Mouse (Mus musculus) right cerebral cortex, adult 2 months (tissue): Measurements from ENCODE around the gene Insrr.

ENCODE experiments used
- DNase-seq, 2 experiments: peaks; one replicate each; pipeline ENCODE4 v3.0.0; 2021 to 2022; ENCODE audit warnings: low spot score in 2 of 2

Insrr gene

GRCm38 (mm10) chr3:87796736-87797334 is at the start of gene Insrr:
Insrr (plus strand) TSS chr3:87796951.
- DNase-seq = no peak

DNA sequence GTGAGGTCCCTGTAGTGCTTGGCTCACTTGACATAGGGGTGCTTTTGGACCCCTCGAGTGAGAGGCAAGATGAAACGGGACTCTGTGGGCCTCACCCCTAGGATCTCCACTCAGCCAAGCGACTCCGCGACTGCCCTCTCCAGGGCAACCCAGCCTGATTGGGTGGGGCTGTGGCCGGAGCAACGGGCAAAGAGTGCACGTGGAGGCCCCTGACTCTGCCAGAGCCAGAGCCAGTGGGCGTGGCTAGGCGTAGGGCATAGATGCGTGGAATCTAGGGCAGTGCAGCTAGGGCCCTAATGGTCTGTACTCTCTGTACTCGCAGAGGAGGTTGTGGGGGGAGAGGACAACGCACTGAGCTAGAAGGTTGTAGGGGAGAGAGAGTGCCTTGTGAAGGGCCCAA is 48.3 kb upstream of the Insrr start, which contains the start of gene Lrrc71:
Gene Lrrc71, minus strand, starts transcription at position 195 of the 400 bp plus-strand sequence.
- no peak for DNase-seq

- peak; percentile 67 to 68 for DNase-seq
Measured at GRCm38 (mm10) chr3:87749036-87749435, 47.7 kb upstream of the Insrr start.

DNA sequence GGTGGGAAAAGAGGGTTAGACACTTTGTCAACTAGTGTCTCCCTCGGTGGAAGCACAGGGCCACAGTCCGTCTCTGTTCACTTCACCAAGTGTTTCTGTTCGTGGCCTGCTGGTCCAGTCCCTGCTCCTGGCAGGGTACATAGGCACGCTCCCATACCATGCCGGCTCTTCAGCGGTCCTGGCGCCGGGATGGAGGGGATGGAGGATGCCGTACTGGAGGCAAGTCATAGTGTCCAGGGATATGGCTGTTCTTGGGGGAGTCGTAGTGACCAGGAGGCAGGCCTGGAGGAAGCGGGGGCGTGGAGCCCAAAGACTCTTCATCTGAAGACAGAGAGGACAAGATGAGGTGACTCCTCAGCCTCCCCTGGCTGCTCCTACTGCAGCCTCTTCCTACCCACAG is 46.8 kb upstream of the Insrr start:
- DNase-seq = no peak

DNA sequence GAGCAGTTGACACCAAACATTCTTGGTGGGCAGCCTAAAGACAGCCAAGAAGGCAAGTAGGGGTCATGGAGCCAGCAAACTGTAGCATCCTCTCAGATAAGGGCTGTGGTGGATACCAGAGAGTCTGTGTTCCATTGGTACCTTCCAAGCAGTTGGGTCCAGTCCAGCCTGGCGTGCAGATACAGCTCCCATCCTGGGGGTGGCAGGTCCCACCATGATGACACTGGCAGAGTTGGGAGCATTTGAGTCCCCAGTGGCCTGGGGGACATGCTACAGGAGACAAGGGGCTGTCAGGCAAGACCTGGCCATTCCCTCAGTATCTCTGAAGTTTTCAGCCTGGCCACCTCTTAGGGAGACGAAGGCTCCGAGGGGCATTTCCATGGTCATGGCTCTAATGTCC is 44.2 kb upstream of the Insrr start:
- DNase-seq = no peak

DNA sequence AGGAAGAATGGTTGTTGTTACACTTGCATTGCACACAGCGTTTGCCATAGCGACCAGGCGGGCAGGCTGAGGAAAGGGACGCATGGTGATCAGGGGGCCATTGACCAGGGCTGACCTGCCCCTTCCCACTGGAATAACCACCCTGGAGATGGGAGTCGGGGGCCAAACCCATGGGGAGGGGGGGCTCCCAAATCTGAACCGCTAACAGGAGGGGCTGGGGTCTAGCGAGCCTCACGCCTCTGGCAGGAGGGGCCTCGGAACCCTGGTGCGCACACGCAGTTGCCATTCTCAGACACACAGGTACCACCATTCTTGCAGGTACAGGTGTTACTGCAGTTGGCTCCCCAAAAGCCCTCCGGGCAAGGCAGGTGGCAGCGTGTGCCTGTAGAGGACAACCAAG is 42.9 kb upstream of the Insrr start:
- no peak for DNase-seq

DNA sequence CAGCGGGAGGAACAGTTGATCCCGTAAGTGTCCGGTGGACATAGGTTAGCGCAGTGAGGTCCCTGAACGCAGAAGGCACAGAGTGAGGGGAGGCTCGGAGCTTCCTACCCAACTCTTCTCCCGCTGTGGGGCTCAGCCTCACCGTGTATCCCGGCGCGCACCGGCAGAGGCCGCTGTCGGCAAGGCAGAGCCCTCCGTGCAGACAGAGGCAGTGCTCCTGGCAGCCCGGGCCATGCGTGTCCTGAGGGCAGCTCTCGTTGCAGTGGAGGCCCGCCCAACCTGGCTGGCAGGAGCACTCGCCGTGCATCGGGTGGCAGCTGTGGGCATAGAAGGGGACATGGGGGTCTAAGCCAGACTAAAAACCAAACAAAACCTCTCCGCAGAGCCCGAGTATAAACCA is 40.8 kb upstream of the Insrr start:
- peak; percentile 84 to 90 for DNase-seq

DNA sequence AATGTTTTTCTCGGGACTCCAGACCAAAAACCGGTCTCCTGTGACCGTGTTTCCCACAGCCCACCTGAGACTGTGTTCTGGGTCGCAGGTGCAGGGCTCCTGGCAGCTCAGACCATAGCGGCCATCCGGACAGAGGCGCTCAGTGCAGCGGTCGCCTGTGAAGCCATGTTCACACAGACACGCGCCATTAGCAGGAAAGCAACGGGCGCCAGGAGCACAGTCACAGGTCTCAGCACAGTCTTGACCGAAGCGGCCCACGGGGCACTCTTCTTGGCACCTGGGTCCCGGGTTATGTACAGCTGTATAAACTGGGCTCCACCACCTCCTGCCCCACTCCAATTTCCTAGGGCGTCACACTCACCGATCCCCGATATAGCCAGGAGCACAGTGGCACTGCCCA is 40.3 kb upstream of the Insrr start:
- no peak for DNase-seq

GRCm38 (mm10) chr3:87758641-87759040 is 38.1 kb upstream of the Insrr start:
- no peak for DNase-seq

- DNase-seq = no peak
Measured at GRCm38 (mm10) chr3:87761408-87762375, 35.1 kb upstream of the Insrr start.

- DNase-seq = no peak
Measured at GRCm38 (mm10) chr3:87763202-87763601, 33.5 kb upstream of the Insrr start.

DNA sequence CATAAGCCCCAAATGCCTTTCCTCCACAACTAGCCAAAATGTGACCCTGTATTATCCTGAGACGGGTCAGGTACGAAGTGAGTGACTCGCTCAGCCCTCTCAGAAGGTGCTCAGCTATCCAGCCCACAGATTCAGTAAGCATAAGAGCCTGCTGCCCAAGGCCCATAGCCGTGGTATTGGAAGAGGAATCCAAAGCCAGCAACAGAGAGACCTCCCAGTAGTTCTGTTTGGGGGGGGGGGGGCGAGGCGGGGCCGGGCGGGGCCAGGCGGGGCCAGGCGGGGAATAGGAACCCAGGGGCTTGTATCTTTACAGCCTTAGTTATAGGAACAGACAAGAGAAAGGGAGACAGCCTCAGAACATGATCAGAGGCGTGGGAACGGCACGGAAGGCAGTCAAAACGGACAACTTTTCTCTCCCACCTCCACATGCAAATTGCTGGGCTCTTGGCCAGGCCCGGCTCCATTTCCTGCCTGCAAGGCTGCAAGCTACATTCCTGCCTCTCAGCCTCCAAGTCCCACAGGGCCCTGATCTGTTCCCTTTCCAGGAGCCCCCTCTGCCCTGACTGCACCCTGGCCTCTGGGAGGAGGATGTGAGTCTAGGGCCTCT is 33.0 kb upstream of the Insrr start:
- peak; percentile 84 to 86 for DNase-seq

GRCm38 (mm10) chr3:87764506-87764905 is 32.2 kb upstream of the Insrr start:
- DNase-seq = peak in 1 of 2 experiments; percentile 25

GRCm38 (mm10) chr3:87765091-87765490 is 31.7 kb upstream of the Insrr start:
- no peak for DNase-seq

- DNase-seq = no peak
Measured at GRCm38 (mm10) chr3:87765631-87766283, 31.0 kb upstream of the Insrr start.

GRCm38 (mm10) chr3:87766284-87766667 is 30.5 kb upstream of the Insrr start:
- no peak for DNase-seq

- DNase-seq = no peak
Measured at GRCm38 (mm10) chr3:87767764-87768163, 29.0 kb upstream of the Insrr start.

DNA sequence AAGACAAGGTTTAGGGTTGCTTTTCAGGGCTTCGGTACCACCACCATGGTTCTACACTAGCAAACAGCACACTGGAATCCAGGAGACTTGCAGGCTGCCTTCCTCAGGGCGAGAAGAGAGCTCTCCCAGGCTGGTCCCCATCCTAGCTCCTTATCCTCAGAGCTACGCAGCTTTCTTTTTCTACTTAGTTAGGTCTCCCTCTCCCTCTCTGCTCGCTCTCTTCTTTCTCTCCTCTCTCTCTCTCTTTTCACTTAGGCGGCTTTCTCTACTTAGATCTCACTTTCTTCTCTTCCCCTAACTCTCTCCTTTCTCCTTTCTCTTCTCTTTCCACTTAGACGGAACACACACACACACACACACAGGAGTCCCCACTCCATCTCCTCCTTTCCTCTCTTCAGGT is 28.3 kb upstream of the Insrr start:
- DNase-seq = no peak

- peak in 1 of 2 experiments; percentile 25 for DNase-seq
Measured at GRCm38 (mm10) chr3:87768844-87769243, 27.9 kb upstream of the Insrr start.

GRCm38 (mm10) chr3:87769506-87769905 is 27.2 kb upstream of the Insrr start:
- no peak for DNase-seq

DNA sequence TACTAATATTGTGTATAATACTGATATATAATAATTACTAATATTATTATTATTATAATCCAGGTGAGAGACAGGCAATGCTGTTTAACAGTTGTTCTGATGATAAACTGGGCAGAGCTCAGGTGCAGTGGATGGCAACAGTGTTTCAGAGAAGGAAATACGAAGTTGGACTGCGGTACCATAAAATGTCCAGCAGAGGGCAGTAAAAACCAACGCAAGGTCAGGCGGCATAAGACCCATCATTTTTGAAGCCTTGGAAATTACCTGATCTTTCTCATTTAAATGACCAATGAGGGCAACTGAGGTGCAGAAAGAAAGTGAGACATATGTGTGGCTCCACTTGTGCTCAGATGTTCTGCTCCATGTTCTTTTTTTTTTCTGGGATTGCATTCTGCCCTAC is 26.5 kb upstream of the Insrr start:
- DNase-seq = peak; percentile 42 to 57

GRCm38 (mm10) chr3:87771088-87771487 is 25.7 kb upstream of the Insrr start:
- no peak for DNase-seq
